In genomic region chr11:50226406-50226805, GRCm38 (mm10) we compare ENCODE assay signal across 8 mouse cellular contexts. TPM values are rescaled to one million over a fixed set of nuclear protein-coding genes. Genes with fewer than 3 reads are reported as not detected.
DNase-seq lines count a peak whose midpoint lies in the region; ATAC-seq and TF ChIP-seq lines count a peak whose summit lies in the region.

No protein-coding gene starts in this region.

- no peak for TF ChIP-seq POLR2A in MEL (IDR thresholded peaks at IDR 0.05; ENCODE audit: control insufficient read depth in 1 of 2, insufficient read depth in 1 of 2, low read depth in 1 of 2, low read length in 2 of 2, poor library complexity in 1 of 2)

- no peak for TF ChIP-seq CTCF in MEL (IDR thresholded peaks at IDR 0.05 in 2 of 3, conservative IDR thresholded peaks at IDR 0.05 in 1 of 3; ENCODE audit: control insufficient read depth in 1 of 3, insufficient read depth in 1 of 3, low read depth in 2 of 3, low read length in 3 of 3, poor library complexity in 1 of 3, severe bottlenecking in 1 of 3)
- no peak for TF ChIP-seq CTCF in heart, postnatal 0 days (IDR thresholded peaks at IDR 0.05; ENCODE audit: low read depth)

- peak overlapping the region; percentile 73 to 75 for H3K4me3 ChIP-seq in heart, embryonic 14.5 days (ENCODE audit: control insufficient read depth in 1 of 2, insufficient read depth in 1 of 2, low read depth in 1 of 2, low read length in 2 of 2)
- H3K4me3 ChIP-seq in MEL (ENCODE audit: control insufficient read depth in 1 of 2, insufficient read depth in 1 of 2, low read depth in 2 of 2, low read length in 2 of 2): peak overlapping the region; percentile 81 to 91
- peak overlapping the region; percentile 75 for H3K4me3 ChIP-seq in heart, postnatal 0 days (ENCODE audit: low read depth, low read length)
- H3K4me3 ChIP-seq in midbrain, embryonic 10.5 days: peak overlapping the region; percentile 92

- intact Hi-C loops in heart, postnatal 36 days (cut with DNase I): no loop called here

- peaks cover 5% of the 10 kb centered on the region; the same call in 1 of the 2 replicates for H3K36me3 ChIP-seq in heart, embryonic 14.5 days (ENCODE audit: control insufficient read depth, insufficient read depth, low read length)
- H3K36me3 ChIP-seq in MEL (ENCODE audit: control insufficient read depth in 1 of 2, insufficient read depth in 2 of 2, low read length in 2 of 2): peaks cover under 1 to 12% of the 10 kb centered on the region in 2 experiments; a peak in 2 of 4 replicates
- peaks cover 5% of the 10 kb centered on the region for H3K36me3 ChIP-seq in heart, postnatal 0 days (replicated peaks; ENCODE audit: control insufficient read depth, insufficient read depth, low read length)
- peaks cover 3% of the 10 kb centered on the region; the same call in 1 of the 2 replicates for H3K36me3 ChIP-seq in midbrain, embryonic 10.5 days

- H3K4me1 ChIP-seq in heart, embryonic 14.5 days (ENCODE audit: control insufficient read depth in 2 of 2, insufficient read depth in 2 of 2, low read length in 2 of 2): peaks cover 13 to 26% of the 10 kb centered on the region in 2 experiments
- peaks cover 6 to 21% of the 10 kb centered on the region in 2 experiments; a peak in 3 of 4 replicates for H3K4me1 ChIP-seq in MEL (ENCODE audit: control insufficient read depth in 1 of 2, insufficient read depth in 2 of 2, low read length in 2 of 2)
- peaks cover 24% of the 10 kb centered on the region for H3K4me1 ChIP-seq in heart, postnatal 0 days (ENCODE audit: control insufficient read depth, insufficient read depth)
- H3K4me1 ChIP-seq in midbrain, embryonic 10.5 days: peaks cover 69% of the 10 kb centered on the region

- TF ChIP-seq RAD21 in MEL (IDR thresholded peaks at IDR 0.05; ENCODE audit: low read depth, low read length): no peak

- DNase-seq in heart, postnatal 36 days: no peak
- peak; percentile 46 for DNase-seq in MEL (ENCODE audit: low read depth, low spot score)
- no peak for DNase-seq in heart, postnatal 0 days (ENCODE audit: low spot score)
- DNase-seq in midbrain, embryonic 10.5 days (ENCODE audit: low spot score): no peak
- DNase-seq in left cerebral cortex, adult 18-20 months (ENCODE audit: low spot score in 2 of 2): no peak
- no peak for DNase-seq in embryo, embryonic 11 days
- DNase-seq in frontal cortex, postnatal 10 days (ENCODE audit: low spot score in 2 of 2): no peak

- 53% methylated on average over 2 of the region's 2 CpGs for WGBS in heart, embryonic 14.5 days
- 35% methylated on average over 2 of the region's 2 CpGs for WGBS in heart, postnatal 0 days
- WGBS in midbrain, embryonic 10.5 days: 46% methylated on average over 2 of the region's 2 CpGs

- H3K9ac ChIP-seq in heart, embryonic 14.5 days (ENCODE audit: low read length): peak overlapping the region; percentile 89
- H3K9ac ChIP-seq in MEL (ENCODE audit: control insufficient read depth, low read depth, low read length, poor library complexity, severe bottlenecking): peak overlapping the region; percentile 87
- H3K9ac ChIP-seq in heart, postnatal 0 days (replicated peaks; ENCODE audit: low read depth, low read length): peak overlapping the region; percentile 87; the same call in 1 of the 2 replicates

- H3K4me2 ChIP-seq in heart, embryonic 14.5 days (ENCODE audit: low read length): peak overlapping the region; percentile 82
- H3K4me2 ChIP-seq in heart, postnatal 0 days (ENCODE audit: low read depth, low read length): peak overlapping the region; percentile 77

- TF ChIP-seq EP300 in MEL (IDR thresholded peaks at IDR 0.05; ENCODE audit: low read depth in 1 of 2, low read length in 2 of 2): no peak
- TF ChIP-seq EP300 in heart, postnatal 0 days (IDR thresholded peaks at IDR 0.05; ENCODE audit: low read depth): no peak

- peaks cover 12% of the 10 kb centered on the region for H3K79me2 ChIP-seq in MEL (ENCODE audit: control insufficient read depth, insufficient read depth, low read length, poor library complexity)

- no peak for ATAC-seq in heart, embryonic 14.5 days (ENCODE audit: insufficient number of reproducible peaks, insufficient read depth, low FRiP score, low read depth)
- no peak for ATAC-seq in heart, postnatal 0 days (ENCODE audit: insufficient read depth, low read depth)

- peak overlapping the region; percentile 43 to 69 for H3K27ac ChIP-seq in heart, embryonic 14.5 days (replicated peaks in 1 of 2; ENCODE audit: control insufficient read depth in 1 of 2, insufficient read depth in 1 of 2, low read depth in 2 of 2, low read length in 2 of 2)
- H3K27ac ChIP-seq in MEL (ENCODE audit: control insufficient read depth, low read depth, low read length): no peak overlapping the region
- peak overlapping the region; percentile 84 for H3K27ac ChIP-seq in heart, postnatal 0 days (ENCODE audit: low read depth)
- peak overlapping the region; percentile 94 for H3K27ac ChIP-seq in midbrain, embryonic 10.5 days (replicated peaks)

- H3K27me3 ChIP-seq in heart, embryonic 14.5 days (ENCODE audit: control insufficient read depth, insufficient read depth, low read length): no peaks in the 10 kb centered on the region
- H3K27me3 ChIP-seq in MEL (ENCODE audit: control insufficient read depth in 1 of 2, insufficient read depth in 2 of 2, low read length in 2 of 2): no peaks in the 10 kb centered on the region
- no peaks in the 10 kb centered on the region for H3K27me3 ChIP-seq in heart, postnatal 0 days (ENCODE audit: control insufficient read depth, insufficient read depth, low read length)
- peaks cover 70% of the 10 kb centered on the region for H3K27me3 ChIP-seq in midbrain, embryonic 10.5 days (ENCODE audit: low read depth, poor library complexity, severe bottlenecking)

- H3K9me3 ChIP-seq in heart, embryonic 14.5 days (ENCODE audit: control insufficient read depth, low read length): no peaks in the 10 kb centered on the region
- H3K9me3 ChIP-seq in MEL (replicated peaks; ENCODE audit: insufficient read depth, low read length): no peaks in the 10 kb centered on the region
- H3K9me3 ChIP-seq in heart, postnatal 0 days (replicated peaks; ENCODE audit: control insufficient read depth, low read length): no peaks in the 10 kb centered on the region
- H3K9me3 ChIP-seq in midbrain, embryonic 10.5 days (replicated peaks): no peaks in the 10 kb centered on the region

TF ChIP-seq in MEL, 35 proteins besides CTCF, POLR2A, EP300 and RAD21 (continues in another document):
- TF ChIP-seq NELFE (IDR thresholded peaks at IDR 0.05; ENCODE audit: low read depth, low read length): no peak
- no peak for TF ChIP-seq ZC3H11A (IDR thresholded peaks at IDR 0.05; ENCODE audit: low read depth, low read length)
- no peak for TF ChIP-seq MAFK (IDR thresholded peaks at IDR 0.05; ENCODE audit: borderline replicate concordance, low read depth, low read length)
- no peak for TF ChIP-seq JUND (IDR thresholded peaks at IDR 0.05; ENCODE audit: low read depth, low read length)
- TF ChIP-seq BHLHE40 (IDR thresholded peaks at IDR 0.05; ENCODE audit: borderline replicate concordance, low read depth, low read length): no peak

RNA-seq across cellular contexts. Expression of gene Ltc4s, which starts 12.0 kb away (rescaled TPM):
- polyA plus RNA-seq in heart, embryonic 14.5 days (2014; fragmentation: Nextera tagmentation; extraction: Ambion mirVana): 1.8 and 1.9 TPM in 2 replicates
- 1 to 10 TPM; 5.5 to 8.6 TPM for total RNA-seq in heart, postnatal 36 days (2021)
- total RNA-seq in MEL (2012; rRNA removed): 1.6 and 3.1 TPM in 2 replicates
- 1 to 10 TPM in 1 of 2 experiments, not detected in 1; 3.4 TPM for polyA plus RNA-seq in MEL (2012; ENCODE audit: insufficient read depth in 1 of 2, insufficient read length in 2 of 2, low read depth in 1 of 2, low replicate concordance in 2 of 2, missing spikeins in 1 of 2)
- total RNA-seq in heart, postnatal 0 days (2014; rRNA removed; ENCODE audit: low replicate concordance): 5.1 TPM in 1 of 2 replicates, not detected in the other
- polyA plus RNA-seq in heart, postnatal 0 days (2015; fragmentation: Nextera tagmentation; extraction: Ambion mirVana): 2.2 TPM in 2 replicates
- 0.75 and 1.2 TPM in 2 replicates for polyA plus RNA-seq in midbrain, embryonic 10.5 days (2016; fragmentation: Nextera tagmentation; extraction: Ambion mirVana)
- 1 to 10 TPM; 6.1 to 7.0 TPM for total RNA-seq in left cerebral cortex, adult 18-20 months (2021)

RNA-seq across cellular contexts. Expression of gene Mgat4b, which starts 15.7 kb away (rescaled TPM):
- 32.9 and 37.6 TPM in 2 replicates for polyA plus RNA-seq in heart, embryonic 14.5 days (2014; fragmentation: Nextera tagmentation; extraction: Ambion mirVana)
- 10 to 100 TPM; 84.5 to 87.8 TPM for total RNA-seq in heart, postnatal 36 days (2021)
- 22.3 and 33.7 TPM in 2 replicates for total RNA-seq in MEL (2012; rRNA removed)
- polyA plus RNA-seq in MEL (2012; ENCODE audit: insufficient read depth in 1 of 2, insufficient read length in 2 of 2, low read depth in 1 of 2, low replicate concordance in 2 of 2, missing spikeins in 1 of 2): 10 to 100 TPM in 1 of 2 experiments, not detected in 1; 69.4 TPM
- total RNA-seq in heart, postnatal 0 days (2014; rRNA removed; ENCODE audit: low replicate concordance): 69.2 and 90.6 TPM in 2 replicates
- 39.4 and 39.6 TPM in 2 replicates for polyA plus RNA-seq in heart, postnatal 0 days (2015; fragmentation: Nextera tagmentation; extraction: Ambion mirVana)
- 12.1 and 18.1 TPM in 2 replicates for polyA plus RNA-seq in midbrain, embryonic 10.5 days (2016; fragmentation: Nextera tagmentation; extraction: Ambion mirVana)
- 10 to 100 TPM; 65.8 to 72.0 TPM for total RNA-seq in left cerebral cortex, adult 18-20 months (2021)

RNA-seq across cellular contexts. Expression of gene Sqstm1, which starts 15.8 kb away (rescaled TPM):
- polyA plus RNA-seq in heart, embryonic 14.5 days (2014; fragmentation: Nextera tagmentation; extraction: Ambion mirVana): 216 and 226 TPM in 2 replicates
- total RNA-seq in heart, postnatal 36 days (2021): 100 to 1,000 TPM; 379 to 464 TPM
- 223 and 240 TPM in 2 replicates for total RNA-seq in MEL (2012; rRNA removed)
- polyA plus RNA-seq in MEL (2012; ENCODE audit: insufficient read depth in 1 of 2, insufficient read length in 2 of 2, low read depth in 1 of 2, low replicate concordance in 2 of 2, missing spikeins in 1 of 2): 100 to 1,000 TPM in 1 of 2 experiments, not detected in 1; 187 TPM
- 236 and 249 TPM in 2 replicates for total RNA-seq in heart, postnatal 0 days (2014; rRNA removed; ENCODE audit: low replicate concordance)
- polyA plus RNA-seq in heart, postnatal 0 days (2015; fragmentation: Nextera tagmentation; extraction: Ambion mirVana): 244 and 267 TPM in 2 replicates
- polyA plus RNA-seq in midbrain, embryonic 10.5 days (2016; fragmentation: Nextera tagmentation; extraction: Ambion mirVana): 136 and 165 TPM in 2 replicates
- total RNA-seq in left cerebral cortex, adult 18-20 months (2021): 100 to 1,000 TPM; 492 to 540 TPM

RNA-seq across cellular contexts. Expression of gene Mrnip, which starts 52.2 kb away (rescaled TPM):
- 10.9 and 13.1 TPM in 2 replicates for polyA plus RNA-seq in heart, embryonic 14.5 days (2014; fragmentation: Nextera tagmentation; extraction: Ambion mirVana)
- 1 to 10 TPM; 1.8 to 2.4 TPM for total RNA-seq in heart, postnatal 36 days (2021)
- 10.6 and 12.1 TPM in 2 replicates for total RNA-seq in MEL (2012; rRNA removed)
- 1 to 10 TPM in 1 of 2 experiments, not detected in 1; 8.6 TPM for polyA plus RNA-seq in MEL (2012; ENCODE audit: insufficient read depth in 1 of 2, insufficient read length in 2 of 2, low read depth in 1 of 2, low replicate concordance in 2 of 2, missing spikeins in 1 of 2)
- 6.3 and 18.6 TPM in 2 replicates for total RNA-seq in heart, postnatal 0 days (2014; rRNA removed; ENCODE audit: low replicate concordance)
- polyA plus RNA-seq in heart, postnatal 0 days (2015; fragmentation: Nextera tagmentation; extraction: Ambion mirVana): 7.7 and 7.9 TPM in 2 replicates
- polyA plus RNA-seq in midbrain, embryonic 10.5 days (2016; fragmentation: Nextera tagmentation; extraction: Ambion mirVana): 23.4 and 23.8 TPM in 2 replicates
- 10 to 100 TPM; 11.5 to 13.9 TPM for total RNA-seq in left cerebral cortex, adult 18-20 months (2021)
